Mouse (Mus musculus) heart, embryonic 11.5 days (tissue): ENCODE results near the gene Gm10295. TPM values are rescaled to one million over a fixed set of nuclear protein-coding genes. Genes with fewer than 3 reads are reported as not detected.

Experiments
- ATAC-seq: fragments of 200-750 bp; cut with Nextera tagmentation; replicated peaks from 2 replicates; pipeline ENCODE4 v1.8.0; 2017; ENCODE audit warnings: moderate library complexity; ENCODE audit not compliant: insufficient number of reproducible peaks, low FRiP score, low TSS enrichment
- H3K27ac ChIP-seq: fragments of 300-500 bp; sonication (generic); 2 replicates; pipeline ENCODE4 v1.5.1; 2014; ENCODE audit warnings: mild to moderate bottlenecking, low read depth, low read length
- H3K27me3 ChIP-seq: fragments of 300-500 bp; sonication (generic); 2 replicates; pipeline ENCODE4 v1.6.1; 2014; ENCODE audit warnings: mild to moderate bottlenecking, low read length, mixed read lengths; ENCODE audit not compliant: control insufficient read depth, insufficient read depth
- H3K36me3 ChIP-seq: fragments of 300-500 bp; sonication (generic); 2 replicates; pipeline ENCODE4 v1.6.1; 2014; ENCODE audit warnings: mild to moderate bottlenecking, low read length, moderate library complexity, mixed read lengths; ENCODE audit not compliant: control insufficient read depth, insufficient read depth
- H3K4me1 ChIP-seq: fragments of 300-500 bp; sonication (generic); 2 replicates; pipeline ENCODE4 v1.6.1; 2014; ENCODE audit warnings: low read length; ENCODE audit not compliant: control insufficient read depth, insufficient read depth
- H3K4me2 ChIP-seq: fragments of 300-500 bp; sonication (generic); 2 replicates; pipeline ENCODE4 v1.6.1; 2014; ENCODE audit warnings: mild to moderate bottlenecking, moderate library complexity
- H3K4me3 ChIP-seq: fragments of 300-500 bp; sonication (generic); 2 replicates; pipeline ENCODE4 v1.5.1; 2014; ENCODE audit warnings: low read depth, low read length
- H3K9ac ChIP-seq: fragments of 300-500 bp; sonication (generic); 2 replicates; pipeline ENCODE4 v1.6.1; 2014; ENCODE audit warnings: mild to moderate bottlenecking, low read depth, low read length, moderate library complexity
- H3K9me3 ChIP-seq: fragments of 300-500 bp; sonication (generic); replicated peaks from 2 replicates; pipeline ENCODE4 v1.6.1; 2016; ENCODE audit warnings: low read length; ENCODE audit not compliant: control insufficient read depth
- WGBS: fragments of 180-500 bp; shearing (Covaris S2); extraction: QIAGEN DNeasy Blood & Tissue Kit; methylation state at CpG from one replicate; pipeline ENCODE4 v1.1.7; 2014; ENCODE audit not compliant: insufficient replicate concordance; 5-methylcytosine and 5-hydroxymethylcytosine counted together
- polyA plus RNA-seq: library from polyadenylated mRNA; unstranded; fragments of >200 nt; fragmentation: Nextera tagmentation; extraction: Ambion mirVana; gene quantifications from 2 replicates; pipeline ENCODE4 v1.2.1, GENCODE M21; 2014

Gene Gm10295
- not detected in 2 replicates for polyA plus RNA-seq

GRCm38 (mm10) chr7:71351364-71351763 is at the start of gene Gm10295:
Gene Gm10295 (minus strand): TSS chr7:71351485.
- no peak within 1 kb of the TSS for H3K27ac ChIP-seq
- H3K4me1 ChIP-seq = no peaks in the 10 kb centered on the region
- H3K27me3 ChIP-seq = no peaks in the 10 kb centered on the region
- no peak within 1 kb of the TSS for H3K4me3 ChIP-seq
- no peak for ATAC-seq
- 35% methylated on average over 11 of the region's 11 CpGs for WGBS
- H3K9ac ChIP-seq = no peak within 1 kb of the TSS
- peak within 1 kb of the TSS; percentile 18; the same call in 1 of the 2 replicates for H3K4me2 ChIP-seq
- no peaks in the 10 kb centered on the region for H3K36me3 ChIP-seq
- no peaks in the 10 kb centered on the region for H3K9me3 ChIP-seq

GRCm38 (mm10) chr7:71401032-71401431 is 49.7 kb upstream of the Gm10295 start:
- H3K4me3 ChIP-seq = no peak overlapping the region
- H3K4me2 ChIP-seq = no peak overlapping the region
- WGBS = 71% methylated on average over 2 of the region's 2 CpGs
- no peaks in the 10 kb centered on the region for H3K4me1 ChIP-seq
- H3K27ac ChIP-seq = 0 out of 2 replicates have a peak overlapping the region, but pooled peaks have one; percentile 22
- no peaks in the 10 kb centered on the region for H3K36me3 ChIP-seq
- H3K9ac ChIP-seq = no peak overlapping the region
- ATAC-seq = no peak
- no peaks in the 10 kb centered on the region for H3K27me3 ChIP-seq
- no peaks in the 10 kb centered on the region for H3K9me3 ChIP-seq

- H3K4me3 ChIP-seq = no peak overlapping the region
- no peaks in the 10 kb centered on the region for H3K36me3 ChIP-seq
- H3K9me3 ChIP-seq = no peaks in the 10 kb centered on the region
- no peak overlapping the region for H3K9ac ChIP-seq
- 55% methylated on average over 5 of the region's 5 CpGs for WGBS
- H3K4me1 ChIP-seq = no peaks in the 10 kb centered on the region
- H3K27ac ChIP-seq = peak overlapping the region; percentile 22; the same call in 1 of the 2 replicates
- H3K27me3 ChIP-seq = no peaks in the 10 kb centered on the region
- ATAC-seq = no peak
- no peak overlapping the region for H3K4me2 ChIP-seq
Measured at GRCm38 (mm10) chr7:71399891-71400632, 48.8 kb upstream of the Gm10295 start.

GRCm38 (mm10) chr7:71398959-71399756 is 47.9 kb upstream of the Gm10295 start:
- no peaks in the 10 kb centered on the region for H3K27me3 ChIP-seq
- no peaks in the 10 kb centered on the region for H3K36me3 ChIP-seq
- H3K9ac ChIP-seq = no peak overlapping the region
- H3K4me3 ChIP-seq = no peak overlapping the region
- no peaks in the 10 kb centered on the region for H3K9me3 ChIP-seq
- no peak overlapping the region for H3K27ac ChIP-seq
- no peaks in the 10 kb centered on the region for H3K4me1 ChIP-seq
- WGBS = 79% methylated on average over 10 of the region's 10 CpGs
- no peak for ATAC-seq
- H3K4me2 ChIP-seq = no peak overlapping the region

- no peak overlapping the region for H3K9ac ChIP-seq
- no peak for ATAC-seq
Measured at GRCm38 (mm10) chr7:71398389-71398788, 47.1 kb upstream of the Gm10295 start.

GRCm38 (mm10) chr7:71392795-71393341 is 41.6 kb upstream of the Gm10295 start:
- Histone ChIP-seq H3K4me2 (no peak overlapping the region), H3K27me3 (no peaks in the 10 kb centered on the region), H3K4me1 (no peaks in the 10 kb centered on the region), H3K4me3 (no peak overlapping the region), H3K9ac (no peak overlapping the region), H3K36me3 (no peaks in the 10 kb centered on the region), H3K9me3 (no peaks in the 10 kb centered on the region), H3K27ac (no peak overlapping the region)
- no peak for ATAC-seq
- whole genome bisulfite sequencing = 25% methylated on average over 4 of the region's 4 CpGs

More at GRCm38 (mm10) chr7:71398389-71398788, 47.1 kb upstream of the Gm10295 start:
- H3K27ac ChIP-seq = no peak overlapping the region
- WGBS = 55% methylated on average over 1 of the region's 1 CpGs
- no peaks in the 10 kb centered on the region for H3K4me1 ChIP-seq
- no peak overlapping the region for H3K4me3 ChIP-seq
- no peaks in the 10 kb centered on the region for H3K27me3 ChIP-seq
- no peaks in the 10 kb centered on the region for H3K36me3 ChIP-seq
- no peak overlapping the region for H3K4me2 ChIP-seq
- no peaks in the 10 kb centered on the region for H3K9me3 ChIP-seq

GRCm38 (mm10) chr7:71391333-71391732 is 40.0 kb upstream of the Gm10295 start:
- H3K27me3 ChIP-seq = no peaks in the 10 kb centered on the region
- no peak for ATAC-seq
- no peak overlapping the region for H3K27ac ChIP-seq

GRCm38 (mm10) chr7:71390291-71390690 is 39.0 kb upstream of the Gm10295 start:
- Histone ChIP-seq H3K4me1 (no peaks in the 10 kb centered on the region), H3K9ac (no peak overlapping the region), H3K27ac (no peak overlapping the region), H3K36me3 (no peaks in the 10 kb centered on the region), H3K4me3 (no peak overlapping the region), H3K27me3 (no peaks in the 10 kb centered on the region), H3K4me2 (no peak overlapping the region), H3K9me3 (no peaks in the 10 kb centered on the region)
- 72% methylated on average over 2 of the region's 2 CpGs for WGBS
- no peak for ATAC-seq

More at GRCm38 (mm10) chr7:71391333-71391732, 40.0 kb upstream of the Gm10295 start:
- no peaks in the 10 kb centered on the region for H3K4me1 ChIP-seq
- no peak overlapping the region for H3K9ac ChIP-seq
- H3K36me3 ChIP-seq = no peaks in the 10 kb centered on the region
- no peak overlapping the region for H3K4me3 ChIP-seq
- WGBS = 69% methylated on average over 5 of the region's 5 CpGs
- H3K4me2 ChIP-seq = no peak overlapping the region
- no peaks in the 10 kb centered on the region for H3K9me3 ChIP-seq
